Mouse (Mus musculus): ENCODE data around the gene Cebpz.

DNA sequence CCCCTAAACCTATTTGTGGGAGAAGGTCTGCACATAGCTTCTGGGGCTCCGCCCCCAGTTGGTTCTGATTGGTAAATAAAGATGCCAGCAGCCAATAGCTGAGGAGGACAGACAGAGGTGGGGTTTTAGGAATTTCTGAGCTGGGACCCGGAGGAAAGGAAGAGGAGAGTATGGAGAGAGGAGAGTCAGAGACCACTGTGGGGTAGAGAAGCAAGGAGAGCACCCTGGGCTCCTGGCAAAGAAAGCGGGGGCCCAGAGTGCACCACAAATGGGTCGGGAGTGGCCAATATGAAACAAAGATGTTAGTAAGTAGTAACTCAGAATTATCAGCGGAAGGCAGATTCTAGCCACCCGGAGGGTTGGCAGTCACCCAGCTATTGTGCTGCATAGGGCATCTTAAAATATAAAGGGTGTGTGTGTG, 24.0 kb downstream of the Cebpz start:
- no peak for TF ChIP-seq CTCF (IDR thresholded peaks at IDR 0.05; ENCODE audit: low read depth, low read length)
- no peak for TF ChIP-seq POLR2AphosphoS5 (IDR thresholded peaks at IDR 0.05; ENCODE audit: insufficient replicate concordance, low read depth, low read length)
- no peak for TF ChIP-seq TAL1 (conservative IDR thresholded peaks at IDR 0.05; ENCODE audit: low read depth, low read length)
